18 mouse cellular contexts compared by ENCODE assay signal in genomic region chr12:39656606-39657005, GRCm38 (mm10).
A peak's percentile ranks its signal among the peaks of the same experiment; 100 is the strongest.
DNase-seq lines count a peak whose midpoint lies in the region; ATAC-seq and TF ChIP-seq lines count a peak whose summit lies in the region.
"Had no signal": no experiment of that assay in that cellular context is flagged by ENCODE, and none has a peak within 500 bp of the region (broad histone marks: within the 10 kb centered on the region; RNA-seq: fewer than 3 reads in every experiment).

No protein-coding gene starts in this region.

- H3K4me2 ChIP-seq in kidney, embryonic 15.5 days, result no peak overlapping the region
- H3K4me2 ChIP-seq: forebrain, embryonic 12.5 days; heart, embryonic 11.5 days; heart, embryonic 15.5 days; hindbrain, embryonic 13.5 days had no signal

- DNase-seq in kidney, adult 2 months, result peak; percentile 84
- DNase-seq in MN1 (ENCODE audit: low spot score), result peak; percentile 72
- DNase-seq in brain, adult 2 months (ENCODE audit: low read depth, low spot score), result peak; percentile 33
- DNase-seq in kidney, postnatal 36 days, result peak; percentile 32 to 35
- no peak for DNase-seq in urinary bladder, postnatal 14 days (ENCODE audit: low spot score)
- DNase-seq: adrenal gland, postnatal 10 days; cerebellum, adult 18-20 months; cerebellum, adult 9-11 months; gastrocnemius, postnatal 10 days; heart, adult 2 months; heart, postnatal 14 days had no signal

- H3K9me3 ChIP-seq in kidney, embryonic 15.5 days (replicated peaks), result no peaks in the 10 kb centered on the region
- H3K9me3 ChIP-seq: forebrain, embryonic 12.5 days; heart, embryonic 15.5 days; hindbrain, embryonic 13.5 days had no signal

- ATAC-seq in kidney, embryonic 15.5 days (replicated peaks; ENCODE audit: low FRiP score), result no peak
- ATAC-seq: forebrain, embryonic 16.5 days; hindbrain, postnatal 0 days had no signal

- no peak overlapping the region for H3K9ac ChIP-seq in kidney, embryonic 15.5 days
- H3K9ac ChIP-seq: forebrain, embryonic 12.5 days; heart, embryonic 15.5 days; hindbrain, embryonic 13.5 days had no signal

- no peak overlapping the region for H3K27ac ChIP-seq in kidney, adult 2 months (ENCODE audit: insufficient read depth, low read depth, low read length)
- no peak overlapping the region for H3K27ac ChIP-seq in kidney, embryonic 15.5 days
- H3K27ac ChIP-seq: forebrain, embryonic 12.5 days; heart, adult 2 months; heart, embryonic 15.5 days; hindbrain, embryonic 13.5 days; hindbrain, postnatal 0 days had no signal

- H3K27me3 ChIP-seq in kidney, adult 2 months (replicated peaks; ENCODE audit: control insufficient read depth, insufficient read depth, low read length), result no peaks in the 10 kb centered on the region
- H3K27me3 ChIP-seq in kidney, embryonic 15.5 days, result no peaks in the 10 kb centered on the region
- H3K27me3 ChIP-seq: forebrain, embryonic 12.5 days; heart, embryonic 15.5 days; hindbrain, embryonic 13.5 days had no signal

- no peaks in the 10 kb centered on the region for H3K36me3 ChIP-seq in kidney, adult 2 months (ENCODE audit: control insufficient read depth, insufficient read depth, low read length)
- no peaks in the 10 kb centered on the region for H3K36me3 ChIP-seq in kidney, embryonic 15.5 days
- H3K36me3 ChIP-seq: forebrain, embryonic 12.5 days; heart, embryonic 15.5 days; hindbrain, embryonic 13.5 days had no signal

- TF ChIP-seq CTCF in kidney, adult 2 months (conservative IDR thresholded peaks at IDR 0.05; ENCODE audit: insufficient read depth, insufficient read length, low read depth, low read length), result no peak

- H3K4me3 ChIP-seq in kidney, adult 2 months (ENCODE audit: insufficient read depth, low read depth, low read length), result no peak overlapping the region
- H3K4me3 ChIP-seq in kidney, embryonic 15.5 days (replicated peaks), result no peak overlapping the region
- H3K4me3 ChIP-seq: forebrain, embryonic 12.5 days; heart, adult 2 months; heart, embryonic 15.5 days; hindbrain, embryonic 13.5 days had no signal

- TF ChIP-seq POLR2A in kidney, adult 2 months (IDR thresholded peaks at IDR 0.05; ENCODE audit: low read depth, low read length), result no peak

- H3K4me1 ChIP-seq in kidney, adult 2 months (ENCODE audit: control insufficient read depth, insufficient read depth, low read length), result peaks cover 6% of the 10 kb centered on the region; the same call in 1 of the 2 replicates
- H3K4me1 ChIP-seq in kidney, embryonic 15.5 days, result no peaks in the 10 kb centered on the region
- H3K4me1 ChIP-seq: forebrain, embryonic 12.5 days; heart, embryonic 15.5 days; hindbrain, embryonic 13.5 days had no signal
